29 mouse cellular contexts compared by ENCODE assay signal in genomic region chr2:35074328-35074727, GRCm38 (mm10). TPM values are rescaled to one million over a fixed set of nuclear protein-coding genes. Genes with fewer than 3 reads are reported as not detected.
"Had no signal": no experiment of that assay in that cellular context is flagged by ENCODE, and none has a peak within 500 bp of the region (broad histone marks: within the 10 kb centered on the region; RNA-seq: fewer than 3 reads in every experiment).

No protein-coding gene starts in this region.

- DNase-seq: gastrocnemius, postnatal 14 days; gastrocnemius, postnatal 36 days; heart, adult 11 months; heart, adult 2 months; heart, postnatal 14 days; heart, postnatal 36 days; kidney, adult 11 months; kidney, adult 2 months; kidney, adult 9 months; kidney, postnatal 10 days; kidney, postnatal 25 days; kidney, postnatal 4 days; liver had no signal

- H3K4me2 ChIP-seq: heart, embryonic 11.5 days; heart, embryonic 13.5 days; heart, embryonic 15.5 days; hindbrain, embryonic 13.5 days; hindbrain, embryonic 15.5 days; kidney, embryonic 15.5 days; limb, embryonic 12.5 days had no signal

- ATAC-seq: forebrain, embryonic 16.5 days; hindbrain, postnatal 0 days had no signal

- H3K27me3 ChIP-seq: heart, embryonic 13.5 days; heart, embryonic 15.5 days; hindbrain, embryonic 13.5 days; hindbrain, embryonic 15.5 days; kidney, embryonic 15.5 days; limb, embryonic 12.5 days had no signal

- H3K4me1 ChIP-seq: heart, embryonic 13.5 days; heart, embryonic 15.5 days; hindbrain, embryonic 13.5 days; hindbrain, embryonic 15.5 days; limb, embryonic 10.5 days; limb, embryonic 12.5 days had no signal

- H3K27ac ChIP-seq: heart, adult 2 months; heart, embryonic 13.5 days; heart, embryonic 15.5 days; hindbrain, embryonic 13.5 days; hindbrain, embryonic 15.5 days; hindbrain, postnatal 0 days; kidney, embryonic 15.5 days; left cerebral cortex, adult 2 months; limb, embryonic 10.5 days; limb, embryonic 12.5 days; liver, embryonic 14.5 days had no signal

- H3K9ac ChIP-seq: heart, embryonic 13.5 days; heart, embryonic 15.5 days; hindbrain, embryonic 13.5 days; hindbrain, embryonic 15.5 days; kidney, embryonic 15.5 days; limb, embryonic 12.5 days; liver, embryonic 14.5 days had no signal

- H3K9me3 ChIP-seq: heart, embryonic 15.5 days; hindbrain, embryonic 13.5 days; hindbrain, embryonic 15.5 days; limb, embryonic 10.5 days; limb, embryonic 12.5 days had no signal

- H3K36me3 ChIP-seq: heart, embryonic 13.5 days; heart, embryonic 15.5 days; hindbrain, embryonic 13.5 days; hindbrain, embryonic 15.5 days; kidney, embryonic 15.5 days; limb, embryonic 10.5 days; limb, embryonic 12.5 days had no signal

- H3K4me3 ChIP-seq: heart, adult 2 months; heart, embryonic 13.5 days; heart, embryonic 15.5 days; hindbrain, embryonic 13.5 days; hindbrain, embryonic 15.5 days; kidney, embryonic 15.5 days; left cerebral cortex, adult 2 months; limb, embryonic 10.5 days; limb, embryonic 12.5 days had no signal

RNA-seq across cellular contexts. Expression of gene Hc, which starts 13.1 kb away (rescaled TPM):
- total RNA-seq: gastrocnemius, postnatal 14 days; heart, adult 2 months; heart, postnatal 14 days; heart, postnatal 36 days; hematopoietic stem cell, adult 5-6 weeks had no signal
- polyA plus RNA-seq: gonadal fat pad, adult 2 months; limb, embryonic 10.5 days; limb, embryonic 12.5 days had no signal

RNA-seq across cellular contexts. Expression of gene AI182371, which starts 27.0 kb away (rescaled TPM):
- total RNA-seq: gastrocnemius, adult 18-20 months; heart, adult 2 months; hindbrain, postnatal 0 days had no signal
- polyA plus RNA-seq: hindbrain, embryonic 11.5 days; hindbrain, embryonic 13.5 days; limb, embryonic 10.5 days had no signal
